Mouse (Mus musculus): ENCODE results near the gene Pik3r2. TPM values are rescaled to one million over a fixed set of nuclear protein-coding genes. Genes with fewer than 3 reads are reported as not detected.

Pik3r2 gene
- polyA plus RNA-seq, 1 experiment from 2014 or later, result 28.0 TPM

DNA sequence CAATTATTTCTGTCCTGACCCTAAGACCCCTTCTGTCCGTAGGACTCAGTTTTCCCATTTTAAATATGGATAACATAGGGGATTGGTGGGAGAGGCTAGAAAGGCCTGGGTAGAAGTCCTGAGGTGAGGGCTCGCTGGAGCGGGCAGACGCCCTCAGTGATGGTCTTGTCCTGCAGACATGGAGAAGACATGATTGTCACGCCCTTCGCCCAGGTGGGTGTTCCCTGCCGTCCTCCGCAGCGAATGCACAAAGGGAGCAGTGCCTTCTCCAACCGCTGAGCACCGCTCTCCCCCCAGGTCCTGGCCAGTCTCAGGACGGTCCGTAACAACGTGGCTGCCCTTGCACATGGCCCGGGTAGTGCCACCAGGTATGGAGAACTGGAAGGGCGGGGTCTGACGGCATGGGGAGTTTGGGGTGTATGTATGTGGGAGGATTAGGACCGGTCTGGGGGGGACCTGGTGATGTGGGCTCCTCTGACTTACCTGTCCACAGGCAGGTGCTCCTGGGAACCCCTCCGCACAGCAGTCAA lies 30.8 kb downstream of the Pik3r2 start:
- Histone ChIP-seq H3K4me3 (ENCODE audit: low read depth, low read length) (no peak overlapping the region), H3K4me2 (replicated peaks; ENCODE audit: low read depth, low read length) (no peak overlapping the region), H3K9ac (replicated peaks; ENCODE audit: low read depth) (no peak overlapping the region), H3K27ac (ENCODE audit: low read length) (no peak overlapping the region), H3K9me3 (ENCODE audit: low read length) (no peaks in the 10 kb centered on the region), H3K4me1 (ENCODE audit: insufficient read depth, low read depth, low read length) (no peaks in the 10 kb centered on the region; the same call in 1 of the 2 replicates), H3K36me3 (ENCODE audit: insufficient read depth, low read length) (no peaks in the 10 kb centered on the region), H3K27me3 (replicated peaks; ENCODE audit: insufficient read depth, low read length) (peaks cover 40% of the 10 kb centered on the region; the same call in 1 of the 2 replicates)
- WGBS, result 61% methylated on average over 18 of the region's 19 CpGs
- no peak for ATAC-seq
- no peak for TF ChIP-seq CTCF (IDR thresholded peaks at IDR 0.05)
- DNase-seq (ENCODE audit: low spot score), result no peak

DNA sequence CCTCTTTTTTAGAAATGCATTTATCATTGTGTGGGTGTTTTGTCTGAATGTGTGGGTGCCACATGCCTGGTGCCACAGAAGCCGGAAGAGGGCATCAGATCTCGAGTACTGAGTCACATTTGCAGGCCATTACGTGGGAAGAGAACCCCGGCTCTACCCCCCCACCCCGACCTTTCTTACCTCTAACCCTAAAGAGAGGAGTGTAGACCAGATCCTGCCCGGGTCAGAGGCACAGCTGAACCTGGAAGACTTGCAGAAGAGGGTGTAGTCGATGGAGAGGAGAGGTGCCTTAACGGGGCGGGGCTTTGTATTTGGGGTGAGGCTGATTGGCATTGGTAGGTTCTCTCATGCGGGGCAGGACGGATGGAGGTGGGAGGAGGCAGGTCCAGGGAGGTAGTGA lies 31.7 kb downstream of the Pik3r2 start:
- H3K9me3 ChIP-seq (ENCODE audit: low read length), result no peaks in the 10 kb centered on the region
- no peaks in the 10 kb centered on the region; the same call in 1 of the 2 replicates for H3K4me1 ChIP-seq (ENCODE audit: insufficient read depth, low read depth, low read length)
- DNase-seq (ENCODE audit: low spot score) (no peak), ATAC-seq (no peak)
- no peaks in the 10 kb centered on the region for H3K36me3 ChIP-seq (ENCODE audit: insufficient read depth, low read length)
- peaks cover 40% of the 10 kb centered on the region; the same call in 1 of the 2 replicates for H3K27me3 ChIP-seq (replicated peaks; ENCODE audit: insufficient read depth, low read length)
- no peak overlapping the region for H3K9ac ChIP-seq (replicated peaks; ENCODE audit: low read depth)
- no peak overlapping the region for H3K4me3 ChIP-seq (ENCODE audit: low read depth, low read length)
- 42% methylated on average over 11 of the region's 11 CpGs for WGBS
- no peak overlapping the region for H3K27ac ChIP-seq (ENCODE audit: low read length)
- TF ChIP-seq EP300 (IDR thresholded peaks at IDR 0.05), result no peak
- no peak for TF ChIP-seq CTCF (IDR thresholded peaks at IDR 0.05)
- H3K4me2 ChIP-seq (replicated peaks; ENCODE audit: low read depth, low read length), result no peak overlapping the region

DNA sequence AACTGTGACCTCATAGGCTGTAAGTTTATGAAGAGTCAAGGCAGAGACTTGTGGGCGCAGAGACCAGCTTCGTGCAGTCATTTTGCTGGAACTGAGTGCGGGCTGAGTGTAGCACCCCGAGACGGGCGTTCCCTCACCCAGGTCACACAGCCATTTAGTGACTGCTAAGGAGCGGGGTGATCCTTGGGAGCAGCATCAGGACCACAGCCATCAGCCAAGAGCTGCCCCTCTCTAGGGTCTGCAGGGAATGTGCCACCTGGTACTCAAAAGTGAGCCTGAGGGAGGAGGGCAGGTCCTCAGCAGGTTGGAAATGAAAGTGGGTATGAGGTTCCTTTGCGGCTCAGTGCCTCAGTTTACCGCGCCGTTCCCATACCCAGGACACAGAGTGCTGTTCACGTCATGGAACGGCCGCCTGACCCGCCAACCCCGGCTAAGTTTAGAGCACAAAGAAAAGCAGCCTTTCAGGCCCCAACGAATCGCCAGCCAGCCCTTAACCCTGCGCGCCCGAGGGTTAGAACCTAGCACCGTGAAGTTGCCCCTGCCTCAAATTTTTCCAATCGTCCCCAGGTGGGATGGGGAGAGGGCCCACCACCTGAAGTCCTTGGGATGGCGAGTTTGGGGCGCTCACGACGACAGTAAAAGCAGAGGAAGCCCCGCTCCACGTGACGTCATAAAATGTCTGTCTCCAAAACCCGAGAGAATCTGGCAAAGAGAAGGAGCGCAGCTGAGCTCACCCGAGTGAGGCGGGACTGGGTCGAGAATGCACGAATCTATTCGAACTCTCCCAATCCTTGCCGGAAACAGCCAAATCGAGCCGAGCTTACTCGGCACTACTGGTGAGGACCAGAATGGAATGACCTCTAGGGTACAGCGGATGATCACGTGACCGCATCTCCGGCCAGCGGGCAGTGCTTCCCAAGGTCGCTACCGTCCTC lies 32.6 kb downstream of the Pik3r2 start:
- Histone ChIP-seq H3K9me3 (ENCODE audit: low read length) (no peaks in the 10 kb centered on the region), H3K4me1 (ENCODE audit: insufficient read depth, low read depth, low read length) (no peaks in the 10 kb centered on the region; the same call in 1 of the 2 replicates), H3K9ac (replicated peaks; ENCODE audit: low read depth) (no peak overlapping the region), H3K4me2 (replicated peaks; ENCODE audit: low read depth, low read length) (peak overlapping the region; percentile 37), H3K4me3 (ENCODE audit: low read depth, low read length) (peak overlapping the region; percentile 18), H3K27ac (ENCODE audit: low read length) (no peak overlapping the region), H3K36me3 (ENCODE audit: insufficient read depth, low read length) (no peaks in the 10 kb centered on the region), H3K27me3 (replicated peaks; ENCODE audit: insufficient read depth, low read length) (peaks cover 40% of the 10 kb centered on the region; the same call in 1 of the 2 replicates)
- DNase-seq (ENCODE audit: low spot score), result peak; percentile 41
- 6% methylated on average over 48 of the region's 48 CpGs for WGBS
- TF ChIP-seq CTCF (IDR thresholded peaks at IDR 0.05) (no peak), EP300 (IDR thresholded peaks at IDR 0.05) (no peak)
- ATAC-seq, result peak; percentile 56

DNA sequence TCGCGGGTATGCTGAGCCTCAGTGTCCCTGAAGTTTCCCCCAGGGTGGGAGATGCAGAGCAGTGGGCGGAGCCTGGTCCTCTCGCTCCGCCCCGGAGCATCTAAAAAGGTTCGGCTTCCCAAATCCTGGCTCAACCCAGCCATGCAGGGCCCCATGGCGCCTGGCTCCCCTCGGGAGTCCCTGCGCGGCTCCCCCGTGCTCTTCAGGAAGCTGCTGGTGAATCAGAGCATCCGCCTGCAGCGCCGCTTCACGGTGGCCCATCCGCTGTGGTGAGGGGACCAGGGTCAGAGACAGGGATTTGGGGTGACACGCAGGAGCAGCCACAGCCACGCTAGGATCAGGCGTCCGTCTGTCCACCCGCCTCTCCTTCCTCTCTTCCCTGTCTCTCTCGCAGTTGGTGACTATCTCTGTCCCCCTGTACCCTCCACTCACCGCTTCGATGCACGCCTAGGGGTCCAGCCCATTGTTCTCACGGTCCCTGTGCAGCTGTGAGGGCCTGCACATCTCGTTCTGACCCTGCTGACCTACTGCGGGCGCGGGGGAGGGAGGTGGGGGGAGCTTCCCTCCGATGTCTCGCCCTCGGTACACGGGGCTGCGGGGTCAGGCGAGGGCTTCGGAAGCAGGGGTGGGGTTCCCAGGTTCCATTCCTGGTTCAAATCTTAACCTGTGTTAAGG lies 33.4 kb downstream of the Pik3r2 start:
- Histone ChIP-seq H3K9ac (replicated peaks; ENCODE audit: low read depth) (no peak overlapping the region), H3K27me3 (replicated peaks; ENCODE audit: insufficient read depth, low read length) (peaks cover 40% of the 10 kb centered on the region; the same call in 1 of the 2 replicates), H3K9me3 (ENCODE audit: low read length) (no peaks in the 10 kb centered on the region), H3K27ac (ENCODE audit: low read length) (no peak overlapping the region), H3K36me3 (ENCODE audit: insufficient read depth, low read length) (no peaks in the 10 kb centered on the region), H3K4me3 (ENCODE audit: low read depth, low read length) (peak overlapping the region; percentile 18; the same call in 1 of the 2 replicates), H3K4me2 (replicated peaks; ENCODE audit: low read depth, low read length) (0 out of 2 replicates have a peak overlapping the region, but pooled peaks have one; percentile 8), H3K4me1 (ENCODE audit: insufficient read depth, low read depth, low read length) (no peaks in the 10 kb centered on the region; the same call in 1 of the 2 replicates)
- 3% methylated on average over 37 of the region's 38 CpGs for WGBS
- no peak for DNase-seq (ENCODE audit: low spot score)
- ATAC-seq, result peak; percentile 18; the same call in 1 of the 2 replicates
- TF ChIP-seq EP300 (IDR thresholded peaks at IDR 0.05) (no peak), CTCF (IDR thresholded peaks at IDR 0.05) (no peak)

DNA sequence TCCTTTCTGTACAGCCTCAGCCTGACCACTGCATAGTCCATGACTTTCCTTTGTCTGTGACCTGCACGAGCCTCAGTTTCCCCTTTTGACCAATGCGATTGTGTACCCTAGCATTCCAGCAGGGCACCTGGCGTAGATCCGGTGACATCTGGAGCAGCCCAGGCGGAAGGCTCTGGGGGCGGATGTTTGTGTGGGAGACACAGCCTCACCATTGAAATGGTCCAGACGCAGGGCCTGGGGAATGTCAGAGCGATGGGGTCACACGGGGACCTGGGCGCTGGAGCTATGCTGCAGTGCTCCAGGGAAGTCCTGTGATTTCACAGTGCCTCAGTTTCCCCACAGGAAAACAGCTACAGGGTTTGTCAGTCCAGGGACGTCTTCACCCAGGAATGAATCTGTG lies 34.3 kb downstream of the Pik3r2 start:
- Histone ChIP-seq H3K27ac (ENCODE audit: low read length) (no peak overlapping the region), H3K9me3 (ENCODE audit: low read length) (no peaks in the 10 kb centered on the region), H3K4me1 (ENCODE audit: insufficient read depth, low read depth, low read length) (no peaks in the 10 kb centered on the region; the same call in 1 of the 2 replicates), H3K36me3 (ENCODE audit: insufficient read depth, low read length) (no peaks in the 10 kb centered on the region), H3K4me3 (ENCODE audit: low read depth, low read length) (no peak overlapping the region), H3K4me2 (replicated peaks; ENCODE audit: low read depth, low read length) (no peak overlapping the region), H3K9ac (replicated peaks; ENCODE audit: low read depth) (no peak overlapping the region), H3K27me3 (replicated peaks; ENCODE audit: insufficient read depth, low read length) (peaks cover 40% of the 10 kb centered on the region; the same call in 1 of the 2 replicates)
- DNase-seq (ENCODE audit: low spot score) (no peak), ATAC-seq (no peak)
- WGBS, result 61% methylated on average over 11 of the region's 11 CpGs
- TF ChIP-seq CTCF (IDR thresholded peaks at IDR 0.05) (no peak), EP300 (IDR thresholded peaks at IDR 0.05) (no peak)

DNA sequence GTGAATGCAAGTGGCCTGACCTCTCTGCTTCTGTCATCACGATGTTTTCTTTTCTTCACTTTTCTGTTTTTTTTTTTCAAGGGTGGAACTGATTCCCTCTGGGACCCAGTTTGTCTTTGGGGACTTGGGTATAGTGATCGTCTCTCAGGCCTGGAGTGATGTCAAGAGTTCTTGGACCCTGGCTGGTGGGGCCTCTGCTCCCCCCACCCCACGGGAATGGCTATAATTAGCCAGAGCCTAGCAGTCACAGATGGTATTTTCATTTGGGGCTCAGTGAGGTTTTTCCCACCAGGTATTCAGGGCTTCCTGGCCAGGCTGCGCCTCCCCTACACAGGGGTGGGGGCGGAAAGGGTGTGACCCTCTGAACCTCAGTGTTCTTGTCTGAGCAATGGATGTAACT lies 34.9 kb downstream of the Pik3r2 start:
- ATAC-seq (no peak), DNase-seq (ENCODE audit: low spot score) (no peak)
- WGBS, result 57% methylated on average over 5 of the region's 5 CpGs
- Histone ChIP-seq H3K4me1 (ENCODE audit: insufficient read depth, low read depth, low read length) (no peaks in the 10 kb centered on the region; the same call in 1 of the 2 replicates), H3K9ac (replicated peaks; ENCODE audit: low read depth) (no peak overlapping the region), H3K9me3 (ENCODE audit: low read length) (no peaks in the 10 kb centered on the region), H3K27me3 (replicated peaks; ENCODE audit: insufficient read depth, low read length) (peaks cover 40% of the 10 kb centered on the region; the same call in 1 of the 2 replicates), H3K4me2 (replicated peaks; ENCODE audit: low read depth, low read length) (no peak overlapping the region), H3K36me3 (ENCODE audit: insufficient read depth, low read length) (no peaks in the 10 kb centered on the region), H3K27ac (ENCODE audit: low read length) (no peak overlapping the region), H3K4me3 (ENCODE audit: low read depth, low read length) (no peak overlapping the region)
- TF ChIP-seq EP300 (IDR thresholded peaks at IDR 0.05), result no peak
- TF ChIP-seq CTCF (IDR thresholded peaks at IDR 0.05), result no peak

All from lung, postnatal 0 days (tissue).